Mouse (Mus musculus) CD8-positive naive resting alpha-beta T cell, adult 2 months (primary cell): ENCODE measurements around the gene Ica1.

ENCODE experiments used
- DNase-seq, 2 experiments: peaks; one replicate each; pipeline ENCODE4 v3.0.0; 2022; ENCODE audit warnings: low read depth in 2 of 2, low spot score in 2 of 2

The Ica1 gene

GRCm38 (mm10) chr6:8744273-8744785, 34.0 kb downstream of the Ica1 start:
- DNase-seq, result no peak

- DNase-seq, result no peak
Observed at GRCm38 (mm10) chr6:8742449-8742848, 35.8 kb downstream of the Ica1 start.

- DNase-seq, result no peak
Observed at GRCm38 (mm10) chr6:8741659-8742058, 36.6 kb downstream of the Ica1 start.

- no peak for DNase-seq
Observed at GRCm38 (mm10) chr6:8740092-8740491, 38.2 kb downstream of the Ica1 start.

GRCm38 (mm10) chr6:8738396-8738795, 39.9 kb downstream of the Ica1 start:
- DNase-seq, result no peak

- DNase-seq, result no peak
Observed at GRCm38 (mm10) chr6:8736493-8736820, 41.8 kb downstream of the Ica1 start.

GRCm38 (mm10) chr6:8735657-8736492, 42.4 kb downstream of the Ica1 start:
- DNase-seq, result peak; percentile 47 to 59

GRCm38 (mm10) chr6:8735044-8735443, 43.2 kb downstream of the Ica1 start:
- no peak for DNase-seq

- no peak for DNase-seq
Observed at GRCm38 (mm10) chr6:8732492-8732891, 45.8 kb downstream of the Ica1 start.

GRCm38 (mm10) chr6:8731656-8732191, 46.6 kb downstream of the Ica1 start:
- no peak for DNase-seq

- no peak for DNase-seq
Observed at GRCm38 (mm10) chr6:8730433-8730832, 47.9 kb downstream of the Ica1 start.

- no peak for DNase-seq
Observed at GRCm38 (mm10) chr6:8727806-8728205, 50.5 kb downstream of the Ica1 start.

- DNase-seq, result no peak
Observed at GRCm38 (mm10) chr6:8725610-8726009, 52.7 kb downstream of the Ica1 start.

- DNase-seq, result no peak
Observed at GRCm38 (mm10) chr6:8719692-8720091, 58.6 kb downstream of the Ica1 start.

GRCm38 (mm10) chr6:8717967-8718366, 60.3 kb downstream of the Ica1 start:
- no peak for DNase-seq

GRCm38 (mm10) chr6:8716539-8716938, 61.7 kb downstream of the Ica1 start:
- no peak for DNase-seq

GRCm38 (mm10) chr6:8711246-8711645, 67.0 kb downstream of the Ica1 start:
- no peak for DNase-seq

- peak; percentile 2 to 14 for DNase-seq
Observed at GRCm38 (mm10) chr6:8694636-8695514, 83.4 kb downstream of the Ica1 start.

- DNase-seq, result no peak
Observed at GRCm38 (mm10) chr6:8693926-8694635, 84.2 kb downstream of the Ica1 start.

- DNase-seq, result no peak
Observed at GRCm38 (mm10) chr6:8693141-8693881, 85.0 kb downstream of the Ica1 start.
